Mouse (Mus musculus) intestine, embryonic 15.5 days (tissue): ENCODE data around the gene Tnip1. TPM values are rescaled to one million over a fixed set of nuclear protein-coding genes. Genes with fewer than 3 reads are reported as not detected.

Source experiments
- ATAC-seq: fragments of 200-750 bp; cut with Nextera tagmentation; 2 replicates; pipeline ENCODE4 v1.8.0; 2017; ENCODE audit warnings: moderate TSS enrichment, moderate library complexity
- H3K27ac ChIP-seq: fragments of 300-500 bp; sonication (generic); 2 replicates; pipeline ENCODE4 v1.5.1; 2015; ENCODE audit warnings: mild to moderate bottlenecking, inconsistent platforms
- H3K27me3 ChIP-seq: fragments of 300-500 bp; sonication (generic); replicated peaks from 2 replicates; pipeline ENCODE4 v1.6.1; 2015; ENCODE audit warnings: inconsistent platforms
- H3K36me3 ChIP-seq: fragments of 300-500 bp; sonication (generic); 2 replicates; pipeline ENCODE4 v1.6.1; 2015; ENCODE audit warnings: inconsistent platforms
- H3K4me1 ChIP-seq: fragments of 300-500 bp; sonication (generic); replicated peaks from 2 replicates; pipeline ENCODE4 v1.6.1; 2015; ENCODE audit warnings: inconsistent platforms
- H3K4me2 ChIP-seq: fragments of 300-500 bp; sonication (generic); replicated peaks from 2 replicates; pipeline ENCODE4 v1.6.1; 2015; ENCODE audit warnings: mild to moderate bottlenecking, inconsistent platforms
- H3K4me3 ChIP-seq: fragments of 300-500 bp; sonication (generic); replicated peaks from 2 replicates; pipeline ENCODE4 v1.5.1; 2015; ENCODE audit warnings: inconsistent platforms
- H3K9ac ChIP-seq: fragments of 300-500 bp; sonication (generic); 2 replicates; pipeline ENCODE4 v1.6.1; 2015; ENCODE audit warnings: inconsistent platforms
- H3K9me3 ChIP-seq: fragments of 300-500 bp; sonication (generic); 2 replicates; pipeline ENCODE4 v1.6.1; 2016; ENCODE audit warnings: inconsistent platforms
- WGBS: fragments of 180-500 bp; shearing (Covaris S2); methylation state at CpG from one replicate; pipeline ENCODE4 v1.1.7; 2015; 5-methylcytosine and 5-hydroxymethylcytosine counted together
- polyA plus RNA-seq: library from polyadenylated mRNA; unstranded; fragments of >200 nt; fragmentation: Nextera tagmentation; extraction: Ambion mirVana; gene quantifications from 2 replicates; pipeline ENCODE4 v1.2.1, GENCODE M21; 2015

The Tnip1 gene
- polyA plus RNA-seq, 1 experiment from 2014 or later = 22.7 TPM

- ATAC-seq = peak; percentile 62
- Histone ChIP-seq H3K9ac (no peak overlapping the region), H3K36me3 (no peaks in the 10 kb centered on the region), H3K27me3 (no peaks in the 10 kb centered on the region), H3K27ac (0 out of 2 replicates have a peak overlapping the region, but pooled peaks have one; percentile 29), H3K4me1 (peaks cover 21% of the 10 kb centered on the region; the same call in 1 of the 2 replicates), H3K4me3 (no peak overlapping the region), H3K9me3 (no peaks in the 10 kb centered on the region), H3K4me2 (no peak overlapping the region)
- WGBS = 15% methylated on average over 2 of the region's 2 CpGs
Measured at GRCm38 (mm10) chr11:54881051-54881474, 81.7 kb downstream of the Tnip1 start.

- no peak overlapping the region for H3K9ac ChIP-seq
- no peaks in the 10 kb centered on the region for H3K9me3 ChIP-seq
- H3K4me1 ChIP-seq = peaks cover 19% of the 10 kb centered on the region; the same call in 1 of the 2 replicates
- no peak overlapping the region for H3K4me2 ChIP-seq
- H3K27ac ChIP-seq = no peak overlapping the region
- H3K4me3 ChIP-seq = no peak overlapping the region
- no peak for ATAC-seq
- 55% methylated on average over 10 of the region's 10 CpGs for WGBS
- H3K36me3 ChIP-seq = no peaks in the 10 kb centered on the region
- H3K27me3 ChIP-seq = no peaks in the 10 kb centered on the region
Measured at GRCm38 (mm10) chr11:54879922-54880321, 82.8 kb downstream of the Tnip1 start.

GRCm38 (mm10) chr11:54879434-54879833 is 83.3 kb downstream of the Tnip1 start:
- Histone ChIP-seq H3K36me3 (no peaks in the 10 kb centered on the region), H3K9ac (no peak overlapping the region), H3K4me3 (no peak overlapping the region), H3K9me3 (no peaks in the 10 kb centered on the region), H3K4me2 (no peak overlapping the region), H3K27ac (no peak overlapping the region), H3K27me3 (no peaks in the 10 kb centered on the region), H3K4me1 (0 out of 2 replicates have a peak, but pooled peaks cover 14% of the 10 kb centered on the region)
- WGBS = 21% methylated on average over 4 of the region's 4 CpGs
- peak; percentile 46 for ATAC-seq

GRCm38 (mm10) chr11:54878893-54879292 is 83.8 kb downstream of the Tnip1 start:
- no peak overlapping the region for H3K9ac ChIP-seq
- peaks cover 3% of the 10 kb centered on the region for H3K36me3 ChIP-seq
- H3K4me1 ChIP-seq = 0 out of 2 replicates have a peak, but pooled peaks cover 14% of the 10 kb centered on the region
- H3K27ac ChIP-seq = no peak overlapping the region
- H3K9me3 ChIP-seq = no peaks in the 10 kb centered on the region
- no peak overlapping the region for H3K4me3 ChIP-seq
- 79% methylated on average over 6 of the region's 6 CpGs for WGBS
- ATAC-seq = no peak
- no peak overlapping the region for H3K4me2 ChIP-seq
- H3K27me3 ChIP-seq = no peaks in the 10 kb centered on the region

GRCm38 (mm10) chr11:54876031-54876430 is 86.7 kb downstream of the Tnip1 start:
- Histone ChIP-seq H3K9ac (no peak overlapping the region), H3K27me3 (no peaks in the 10 kb centered on the region), H3K4me3 (no peak overlapping the region), H3K4me1 (0 out of 2 replicates have a peak, but pooled peaks cover 5% of the 10 kb centered on the region), H3K36me3 (peaks cover 18% of the 10 kb centered on the region), H3K9me3 (no peaks in the 10 kb centered on the region), H3K27ac (no peak overlapping the region), H3K4me2 (no peak overlapping the region)
- WGBS = 89% methylated on average over 5 of the region's 5 CpGs
- no peak for ATAC-seq

GRCm38 (mm10) chr11:54871831-54872537 is 90.7 kb downstream of the Tnip1 start:
- peaks cover 19% of the 10 kb centered on the region for H3K36me3 ChIP-seq
- no peak overlapping the region for H3K4me2 ChIP-seq
- 69% methylated on average over 7 of the region's 7 CpGs for WGBS
- H3K27ac ChIP-seq = no peak overlapping the region
- H3K4me3 ChIP-seq = no peak overlapping the region
- H3K9ac ChIP-seq = no peak overlapping the region
- no peaks in the 10 kb centered on the region for H3K27me3 ChIP-seq
- H3K4me1 ChIP-seq = peaks cover 5% of the 10 kb centered on the region
- ATAC-seq = no peak
- no peaks in the 10 kb centered on the region for H3K9me3 ChIP-seq

- ATAC-seq = no peak
- H3K9ac ChIP-seq = no peak overlapping the region
- H3K27ac ChIP-seq = no peak overlapping the region
- H3K4me3 ChIP-seq = no peak overlapping the region
- no peaks in the 10 kb centered on the region for H3K27me3 ChIP-seq
- no peaks in the 10 kb centered on the region for H3K9me3 ChIP-seq
- peaks cover 19% of the 10 kb centered on the region for H3K36me3 ChIP-seq
- H3K4me1 ChIP-seq = peaks cover 8% of the 10 kb centered on the region
- 81% methylated on average over 3 of the region's 3 CpGs for WGBS
- H3K4me2 ChIP-seq = no peak overlapping the region
Measured at GRCm38 (mm10) chr11:54869318-54869717, 93.4 kb downstream of the Tnip1 start.

- Histone ChIP-seq H3K4me1 (peaks cover 8% of the 10 kb centered on the region), H3K27ac (no peak overlapping the region), H3K36me3 (peaks cover 13% of the 10 kb centered on the region), H3K9ac (no peak overlapping the region), H3K9me3 (no peaks in the 10 kb centered on the region), H3K4me3 (no peak overlapping the region), H3K27me3 (no peaks in the 10 kb centered on the region), H3K4me2 (no peak overlapping the region; the same call in 1 of the 2 replicates)
- no peak for ATAC-seq
- WGBS = 46% methylated on average over 2 of the region's 2 CpGs
Measured at GRCm38 (mm10) chr11:54868445-54868844, 94.3 kb downstream of the Tnip1 start.

- Histone ChIP-seq H3K36me3 (peaks cover 11% of the 10 kb centered on the region), H3K4me1 (peaks cover 8% of the 10 kb centered on the region), H3K9me3 (no peaks in the 10 kb centered on the region), H3K27ac (no peak overlapping the region), H3K4me2 (peak overlapping the region; percentile 62), H3K9ac (no peak overlapping the region), H3K4me3 (peak overlapping the region; percentile 69), H3K27me3 (no peaks in the 10 kb centered on the region)
- WGBS = 75% methylated on average over 3 of the region's 3 CpGs
- no peak for ATAC-seq
Measured at GRCm38 (mm10) chr11:54867903-54868434, 94.7 kb downstream of the Tnip1 start.

- peak overlapping the region; percentile 88 for H3K27ac ChIP-seq
- H3K4me3 ChIP-seq = peak overlapping the region; percentile 69
- peak; percentile 81 for ATAC-seq
- no peaks in the 10 kb centered on the region for H3K9me3 ChIP-seq
- H3K9ac ChIP-seq = peak overlapping the region; percentile 83
- WGBS = 2% methylated on average over 5 of the region's 5 CpGs
- no peaks in the 10 kb centered on the region for H3K27me3 ChIP-seq
- H3K36me3 ChIP-seq = peaks cover 11% of the 10 kb centered on the region
- peak overlapping the region; percentile 62 for H3K4me2 ChIP-seq
- H3K4me1 ChIP-seq = peaks cover 8% of the 10 kb centered on the region
Measured at GRCm38 (mm10) chr11:54867049-54867385, 95.7 kb downstream of the Tnip1 start.

- peaks cover 8% of the 10 kb centered on the region for H3K4me1 ChIP-seq
- peak within 1 kb of the TSS; percentile 88 for H3K27ac ChIP-seq
- H3K9ac ChIP-seq = peak within 1 kb of the TSS; percentile 83
- under 1% methylated on average over 106 of the region's 107 CpGs for WGBS
- peak within 1 kb of the TSS; percentile 69 for H3K4me3 ChIP-seq
- no peaks in the 10 kb centered on the region for H3K27me3 ChIP-seq
- no peaks in the 10 kb centered on the region for H3K9me3 ChIP-seq
- ATAC-seq = peak; percentile 85
- H3K36me3 ChIP-seq = peaks cover 5% of the 10 kb centered on the region
- H3K4me2 ChIP-seq = peak within 1 kb of the TSS; percentile 62
Measured at GRCm38 (mm10) chr11:54866119-54867048, 96.3 kb downstream of the Tnip1 start, which contains the start of gene Hint1. TSS of gene Hint1 (plus strand) at chr11:54866383.
